Mouse (Mus musculus): ENCODE data around the gene Il34. TPM values are rescaled to one million over a fixed set of nuclear protein-coding genes. Genes with fewer than 3 reads are reported as not detected.
"Not testable (repeated sequence)": the region's sequence is repeated elsewhere in the genome, so short reads cannot be mapped to it uniquely, and the experiment has no call there.

The Il34 gene
- polyA plus RNA-seq, 1 experiment from 2014 or later: 0.18 TPM

DNA sequence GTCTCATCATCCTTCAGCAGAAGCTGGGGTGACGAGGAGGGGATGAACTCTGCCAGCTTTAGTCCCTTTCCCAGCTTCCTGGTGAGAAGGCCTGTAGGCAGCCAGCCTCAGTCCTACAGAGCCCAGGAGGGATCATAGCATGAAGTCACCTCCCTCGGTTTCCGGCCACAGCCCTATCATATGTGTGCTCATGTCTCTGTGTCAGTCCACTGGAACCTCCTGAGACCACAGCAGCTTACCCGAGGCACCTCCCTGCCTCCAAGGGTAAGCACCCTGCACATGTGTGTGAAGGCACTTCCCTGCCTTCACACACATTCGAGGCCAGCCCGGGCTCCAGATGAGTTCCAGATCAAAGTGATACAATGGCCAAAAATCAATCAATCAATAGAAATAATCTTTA is 15.5 kb downstream of the Il34 start:
- H3K4me3 ChIP-seq (ENCODE audit: low read depth, low read length): no peak overlapping the region
- DNase-seq (ENCODE audit: low spot score): no peak
- no peak overlapping the region for H3K27ac ChIP-seq (ENCODE audit: low read depth, low read length)
- no peaks in the 10 kb centered on the region for H3K27me3 ChIP-seq (replicated peaks; ENCODE audit: control insufficient read depth, insufficient read depth, low read length)
- no peak for ATAC-seq (replicated peaks; ENCODE audit: low FRiP score)
- H3K36me3 ChIP-seq (ENCODE audit: control insufficient read depth, insufficient read depth, low read length): no peaks in the 10 kb centered on the region
- H3K4me2 ChIP-seq: no peak overlapping the region
- no peaks in the 10 kb centered on the region for H3K4me1 ChIP-seq (replicated peaks; ENCODE audit: control insufficient read depth, insufficient read depth, low read length)
- H3K9me3 ChIP-seq (ENCODE audit: control insufficient read depth, low read length): no peaks in the 10 kb centered on the region
- WGBS: 37% methylated on average over 6 of the region's 6 CpGs
- no peak overlapping the region for H3K9ac ChIP-seq (ENCODE audit: low read depth, low read length)

DNA sequence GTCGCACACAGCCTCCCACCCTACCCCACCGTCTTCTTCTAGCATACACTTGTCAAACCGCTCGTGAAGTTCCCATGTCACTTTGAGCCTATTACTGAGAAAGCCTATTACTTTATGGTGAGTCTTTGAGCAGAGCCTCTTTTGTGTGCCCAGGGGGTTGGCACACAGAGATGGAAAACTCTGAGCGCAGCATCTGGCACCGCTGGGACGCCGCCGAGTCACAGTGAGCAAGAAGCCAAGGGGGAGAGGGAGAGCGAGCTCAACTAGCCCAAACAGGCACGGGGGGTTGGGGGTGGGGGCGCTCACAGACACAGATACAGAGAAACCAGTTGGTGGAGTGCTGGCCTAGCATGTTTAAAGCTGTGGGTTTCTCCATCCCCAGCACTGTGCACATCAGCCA is 16.2 kb downstream of the Il34 start:
- Histone ChIP-seq H3K4me3 (ENCODE audit: low read depth, low read length) (no peak overlapping the region), H3K9ac (ENCODE audit: low read depth, low read length) (no peak overlapping the region), H3K4me2 (no peak overlapping the region), H3K36me3 (ENCODE audit: control insufficient read depth, insufficient read depth, low read length) (no peaks in the 10 kb centered on the region), H3K9me3 (ENCODE audit: control insufficient read depth, low read length) (no peaks in the 10 kb centered on the region), H3K27ac (ENCODE audit: low read depth, low read length) (no peak overlapping the region), H3K4me1 (replicated peaks; ENCODE audit: control insufficient read depth, insufficient read depth, low read length) (no peaks in the 10 kb centered on the region), H3K27me3 (replicated peaks; ENCODE audit: control insufficient read depth, insufficient read depth, low read length) (no peaks in the 10 kb centered on the region)
- DNase-seq (ENCODE audit: low spot score): no peak
- no peak for ATAC-seq (replicated peaks; ENCODE audit: low FRiP score)
- 50% methylated on average over 12 of the region's 12 CpGs for WGBS

DNA sequence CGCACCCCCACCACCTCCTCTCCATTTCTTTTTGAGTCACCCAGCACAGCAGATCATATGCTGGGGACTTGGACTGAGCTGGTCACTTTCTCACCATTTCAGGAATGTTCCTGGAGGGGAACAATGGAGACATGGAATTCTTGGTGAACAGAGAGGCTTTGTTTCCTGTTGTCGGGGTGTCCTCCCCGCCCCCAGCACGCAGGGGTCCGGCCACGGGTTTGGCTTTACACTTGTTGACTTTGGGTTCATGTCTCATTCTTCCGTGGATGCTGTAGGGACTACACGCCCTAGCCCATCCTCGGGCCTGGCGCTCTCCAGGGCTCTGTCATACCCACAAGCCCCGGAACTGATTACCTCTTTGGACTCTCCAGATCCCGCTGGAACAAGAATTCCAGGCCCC is 16.7 kb downstream of the Il34 start:
- Histone ChIP-seq H3K9me3 (ENCODE audit: control insufficient read depth, low read length) (no peaks in the 10 kb centered on the region), H3K4me1 (replicated peaks; ENCODE audit: control insufficient read depth, insufficient read depth, low read length) (no peaks in the 10 kb centered on the region), H3K27me3 (replicated peaks; ENCODE audit: control insufficient read depth, insufficient read depth, low read length) (no peaks in the 10 kb centered on the region), H3K4me2 (no peak overlapping the region), H3K36me3 (ENCODE audit: control insufficient read depth, insufficient read depth, low read length) (no peaks in the 10 kb centered on the region), H3K4me3 (ENCODE audit: low read depth, low read length) (no peak overlapping the region), H3K9ac (ENCODE audit: low read depth, low read length) (no peak overlapping the region), H3K27ac (ENCODE audit: low read depth, low read length) (no peak overlapping the region)
- ATAC-seq (replicated peaks; ENCODE audit: low FRiP score) (no peak), DNase-seq (ENCODE audit: low spot score) (no peak)
- WGBS: 58% methylated on average over 12 of the region's 12 CpGs

DNA sequence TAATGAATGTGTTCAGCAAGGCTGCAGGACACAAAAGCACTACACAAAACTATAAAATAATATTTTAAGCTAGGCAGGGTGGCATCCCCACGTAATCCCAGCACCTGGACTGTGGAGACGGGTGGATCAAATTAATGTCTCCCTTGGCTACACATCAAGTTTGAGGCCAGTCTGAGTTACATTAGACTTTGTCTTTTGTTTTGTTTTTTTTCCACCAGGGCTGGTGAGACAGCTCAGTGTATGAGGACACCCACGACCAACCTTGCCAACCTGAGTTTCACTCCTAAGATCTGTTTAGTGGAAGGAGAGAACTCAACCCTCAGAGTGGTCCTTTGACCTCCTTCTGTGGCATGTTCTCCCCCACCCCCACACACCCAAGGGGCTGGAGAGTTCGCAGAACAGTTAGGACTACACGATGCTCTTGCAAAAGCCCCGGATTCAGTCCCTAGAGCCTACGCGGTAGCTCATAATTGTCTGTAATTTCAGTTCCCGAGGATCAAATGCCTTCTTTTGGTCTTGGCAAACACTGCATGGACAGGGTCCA is 18.2 kb downstream of the Il34 start:
- Histone ChIP-seq H3K36me3 (ENCODE audit: control insufficient read depth, insufficient read depth, low read length) (no peaks in the 10 kb centered on the region), H3K4me2 (no peak overlapping the region), H3K27ac (ENCODE audit: low read depth, low read length) (no peak overlapping the region), H3K4me3 (ENCODE audit: low read depth, low read length) (no peak overlapping the region), H3K9me3 (ENCODE audit: control insufficient read depth, low read length) (no peaks in the 10 kb centered on the region), H3K9ac (ENCODE audit: low read depth, low read length) (no peak overlapping the region), H3K27me3 (replicated peaks; ENCODE audit: control insufficient read depth, insufficient read depth, low read length) (no peaks in the 10 kb centered on the region), H3K4me1 (replicated peaks; ENCODE audit: control insufficient read depth, insufficient read depth, low read length) (no peaks in the 10 kb centered on the region)
- ATAC-seq (replicated peaks; ENCODE audit: low FRiP score) (no peak), DNase-seq (ENCODE audit: low spot score) (no peak)
- WGBS: 84% methylated on average over 9 of the region's 9 CpGs

DNA sequence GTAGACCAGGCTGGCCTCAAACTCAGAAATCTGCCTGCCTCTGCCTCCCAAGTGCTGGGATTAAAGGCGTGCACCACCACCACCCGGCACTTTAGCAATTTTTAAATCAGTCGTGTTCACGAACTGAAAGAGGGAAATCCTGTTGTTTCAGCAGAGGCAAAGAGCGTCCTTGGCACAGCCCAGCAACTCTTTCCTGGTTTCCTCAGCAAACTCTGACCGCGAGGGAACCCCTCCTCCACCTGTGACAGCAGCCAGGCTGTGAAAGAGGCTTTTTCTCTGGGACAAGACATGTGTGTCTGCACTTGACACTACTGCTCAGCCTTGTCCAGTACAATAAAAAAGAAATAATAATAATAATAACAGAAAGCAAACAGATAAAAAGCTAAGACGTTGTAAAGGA is 18.8 kb downstream of the Il34 start:
- no peaks in the 10 kb centered on the region for H3K27me3 ChIP-seq (replicated peaks; ENCODE audit: control insufficient read depth, insufficient read depth, low read length)
- H3K9ac ChIP-seq (ENCODE audit: low read depth, low read length): no peak overlapping the region
- WGBS: 71% methylated on average over 8 of the region's 8 CpGs
- H3K4me2 ChIP-seq: no peak overlapping the region
- H3K9me3 ChIP-seq (ENCODE audit: control insufficient read depth, low read length): no peaks in the 10 kb centered on the region
- DNase-seq (ENCODE audit: low spot score) (no peak), ATAC-seq (replicated peaks; ENCODE audit: low FRiP score) (no peak)
- H3K4me3 ChIP-seq (ENCODE audit: low read depth, low read length): no peak overlapping the region
- no peak overlapping the region for H3K27ac ChIP-seq (ENCODE audit: low read depth, low read length)
- H3K36me3 ChIP-seq (ENCODE audit: control insufficient read depth, insufficient read depth, low read length): no peaks in the 10 kb centered on the region
- no peaks in the 10 kb centered on the region for H3K4me1 ChIP-seq (replicated peaks; ENCODE audit: control insufficient read depth, insufficient read depth, low read length)

DNA sequence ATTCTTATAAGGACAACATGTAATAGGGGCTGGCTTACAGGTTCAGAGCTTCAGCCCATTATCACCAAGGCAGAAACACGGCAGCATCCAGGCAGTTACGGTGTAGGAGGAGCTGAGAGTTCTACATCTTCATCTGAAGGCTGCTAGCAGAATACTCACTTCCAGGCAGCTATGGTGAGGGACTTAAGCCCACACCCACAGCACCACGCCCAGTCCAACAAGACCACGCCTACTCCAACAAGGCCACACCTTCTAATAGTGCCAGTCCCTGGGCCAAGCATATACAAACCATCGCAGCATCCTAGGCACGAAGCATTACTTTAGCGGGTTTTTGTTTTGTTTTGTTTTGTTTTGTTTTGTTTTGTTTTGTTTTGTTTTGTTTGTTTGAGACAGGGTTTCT is 19.2 kb downstream of the Il34 start:
- H3K9ac ChIP-seq (ENCODE audit: low read depth, low read length); H3K4me1 ChIP-seq (replicated peaks; ENCODE audit: control insufficient read depth, insufficient read depth, low read length); H3K27ac ChIP-seq (ENCODE audit: low read depth, low read length); H3K9me3 ChIP-seq (ENCODE audit: control insufficient read depth, low read length); H3K4me3 ChIP-seq (ENCODE audit: low read depth, low read length); H3K27me3 ChIP-seq (replicated peaks; ENCODE audit: control insufficient read depth, insufficient read depth, low read length); H3K4me2 ChIP-seq; H3K36me3 ChIP-seq (ENCODE audit: control insufficient read depth, insufficient read depth, low read length); DNase-seq (ENCODE audit: low spot score): not testable (repeated sequence)
- 70% methylated on average over 7 of the region's 7 CpGs for WGBS
- 0 out of 2 replicates have a peak, but pooled peaks have one; percentile 51 for ATAC-seq (replicated peaks; ENCODE audit: low FRiP score)

DNA sequence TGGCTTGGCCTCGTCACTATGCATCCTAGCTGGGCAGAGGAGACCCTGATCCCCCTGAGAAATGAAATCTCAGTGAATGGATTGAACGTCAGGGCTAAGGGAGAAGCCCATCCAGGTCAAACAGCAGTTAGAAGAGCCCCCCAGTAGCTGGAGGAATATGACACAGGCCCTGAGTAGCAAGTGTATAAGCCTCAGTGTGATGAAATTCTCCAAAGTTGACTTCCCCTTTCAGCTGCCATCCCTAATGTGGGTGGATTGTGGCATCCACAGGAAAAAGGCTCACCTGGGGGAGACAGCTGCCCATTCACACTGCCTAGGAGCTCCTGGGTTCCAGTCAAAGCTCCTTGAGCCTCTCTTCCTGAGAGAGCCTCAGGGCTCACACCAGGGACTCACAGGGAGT is 20.4 kb downstream of the Il34 start:
- Histone ChIP-seq H3K4me3 (ENCODE audit: low read depth, low read length) (no peak overlapping the region), H3K9ac (ENCODE audit: low read depth, low read length) (no peak overlapping the region), H3K4me1 (replicated peaks; ENCODE audit: control insufficient read depth, insufficient read depth, low read length) (no peaks in the 10 kb centered on the region), H3K36me3 (ENCODE audit: control insufficient read depth, insufficient read depth, low read length) (no peaks in the 10 kb centered on the region), H3K9me3 (ENCODE audit: control insufficient read depth, low read length) (no peaks in the 10 kb centered on the region), H3K27ac (ENCODE audit: low read depth, low read length) (no peak overlapping the region), H3K27me3 (replicated peaks; ENCODE audit: control insufficient read depth, insufficient read depth, low read length) (no peaks in the 10 kb centered on the region), H3K4me2 (no peak overlapping the region)
- WGBS: 56% methylated on average over 2 of the region's 2 CpGs
- DNase-seq (ENCODE audit: low spot score): no peak
- no peak for ATAC-seq (replicated peaks; ENCODE audit: low FRiP score)

DNA sequence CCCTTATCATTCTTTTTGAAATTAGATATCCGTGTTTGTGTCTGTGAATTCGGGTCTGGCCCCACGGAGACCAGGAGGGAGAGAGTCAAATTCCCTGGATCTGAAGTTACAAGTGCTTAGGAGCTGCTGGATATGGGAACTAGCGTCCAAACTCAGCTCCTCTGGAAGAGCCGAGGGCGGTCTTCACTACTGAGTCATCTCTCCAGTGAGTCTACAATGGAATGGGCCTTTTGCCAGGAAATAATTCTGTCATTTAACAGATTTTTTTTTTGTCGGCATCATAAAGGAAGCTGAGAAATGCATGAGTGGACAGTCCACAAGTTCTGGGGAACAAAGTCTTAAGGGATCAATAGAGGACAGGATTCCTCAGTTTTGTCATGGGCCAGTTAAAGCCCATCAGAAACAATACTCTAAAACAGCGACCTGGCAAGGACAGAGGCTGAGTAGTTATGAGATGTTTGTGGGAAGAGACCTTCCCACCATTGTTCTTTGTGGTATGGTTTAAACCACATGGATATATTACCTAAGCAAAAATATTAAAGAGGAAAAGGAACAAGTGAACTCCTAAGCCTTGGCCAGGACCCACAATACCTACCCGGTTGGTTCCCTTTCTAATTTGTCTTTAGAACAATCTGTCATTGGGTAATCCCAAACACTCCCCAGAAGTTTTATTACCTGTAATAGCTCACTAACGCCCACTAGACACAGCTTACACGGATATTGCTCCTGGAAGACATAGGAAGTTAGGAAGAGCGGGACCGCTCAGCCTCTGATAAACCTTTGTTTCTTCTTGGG is 25.6 kb downstream of the Il34 start:
- no peak for ATAC-seq (replicated peaks; ENCODE audit: low FRiP score)
- no peaks in the 10 kb centered on the region for H3K9me3 ChIP-seq (ENCODE audit: control insufficient read depth, low read length)
- no peaks in the 10 kb centered on the region for H3K4me1 ChIP-seq (replicated peaks; ENCODE audit: control insufficient read depth, insufficient read depth, low read length)
- H3K27ac ChIP-seq (ENCODE audit: low read depth, low read length): no peak overlapping the region
- H3K4me2 ChIP-seq: no peak overlapping the region
- no peak for DNase-seq (ENCODE audit: low spot score)
- no peak overlapping the region for H3K9ac ChIP-seq (ENCODE audit: low read depth, low read length)
- H3K36me3 ChIP-seq (ENCODE audit: control insufficient read depth, insufficient read depth, low read length): no peaks in the 10 kb centered on the region
- no peaks in the 10 kb centered on the region for H3K27me3 ChIP-seq (replicated peaks; ENCODE audit: control insufficient read depth, insufficient read depth, low read length)
- no peak overlapping the region for H3K4me3 ChIP-seq (ENCODE audit: low read depth, low read length)
- WGBS: 77% methylated on average over 13 of the region's 13 CpGs

DNA sequence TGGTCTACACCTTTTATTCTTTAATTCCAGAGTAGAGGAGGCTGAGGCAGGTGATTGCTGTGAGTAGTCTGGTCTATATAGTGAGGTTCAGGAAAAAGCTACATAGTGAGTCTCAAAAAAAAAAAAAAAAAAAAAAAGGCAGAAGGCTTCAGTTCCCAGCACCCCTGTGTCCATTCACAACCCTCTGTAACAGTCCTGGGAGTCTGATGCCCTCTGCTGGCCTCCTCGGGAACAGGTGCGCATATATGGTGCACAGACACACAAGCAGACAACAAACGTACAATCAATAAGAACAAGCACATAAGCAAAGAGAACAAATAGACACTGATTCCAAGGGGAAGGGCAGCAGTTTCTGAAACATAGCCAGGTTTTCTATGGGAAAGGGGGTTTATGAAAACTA is 29.4 kb downstream of the Il34 start:
- no peak for DNase-seq (ENCODE audit: low spot score)
- 88% methylated on average over 3 of the region's 3 CpGs for WGBS

More for the DNA sequence above, 29.4 kb downstream of the Il34 start:
- Histone ChIP-seq H3K9ac (ENCODE audit: low read depth, low read length) (no peak overlapping the region), H3K27ac (ENCODE audit: low read depth, low read length) (no peak overlapping the region), H3K4me2 (no peak overlapping the region), H3K9me3 (ENCODE audit: control insufficient read depth, low read length) (no peaks in the 10 kb centered on the region), H3K4me3 (ENCODE audit: low read depth, low read length) (no peak overlapping the region), H3K27me3 (replicated peaks; ENCODE audit: control insufficient read depth, insufficient read depth, low read length) (no peaks in the 10 kb centered on the region), H3K4me1 (replicated peaks; ENCODE audit: control insufficient read depth, insufficient read depth, low read length) (no peaks in the 10 kb centered on the region), H3K36me3 (ENCODE audit: control insufficient read depth, insufficient read depth, low read length) (no peaks in the 10 kb centered on the region)
- ATAC-seq (replicated peaks; ENCODE audit: low FRiP score): no peak

Data from liver, embryonic 11.5 days (tissue).